Mouse (Mus musculus): ENCODE measurements around the gene Mrrf.

Mrrf gene

DNA sequence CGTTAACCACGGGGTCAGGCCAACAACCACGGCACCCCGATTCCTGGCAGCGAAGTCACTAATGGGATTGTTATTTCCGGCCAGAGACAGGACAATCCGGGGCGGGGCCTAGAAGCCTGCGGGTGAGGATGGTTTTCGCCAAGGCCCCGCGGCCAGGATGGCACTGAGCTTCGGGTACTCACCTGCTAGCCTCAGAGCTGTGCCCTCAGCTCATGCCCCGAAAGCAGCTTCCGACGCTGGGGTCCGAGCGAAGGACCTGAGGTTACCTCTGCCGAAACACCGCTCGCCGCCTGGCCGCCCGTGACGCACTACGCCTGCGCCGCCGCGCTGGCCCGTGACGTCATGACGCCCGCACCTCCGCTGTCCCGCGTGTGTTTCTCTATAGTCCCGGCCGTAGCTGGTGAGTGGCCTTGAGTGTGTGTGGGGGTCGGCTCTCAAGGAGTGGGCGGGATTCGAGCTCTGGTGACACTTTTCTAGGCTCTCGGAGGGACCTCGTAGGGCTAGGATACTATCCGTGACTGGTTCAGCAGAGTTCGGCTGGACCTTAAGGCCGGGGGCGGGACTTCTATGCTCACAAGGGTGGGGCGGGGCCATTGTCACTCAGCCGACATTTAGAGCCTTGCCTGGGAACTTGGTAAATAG lies at the start of gene Mrrf, which contains the start of gene Rbm18:
Gene Mrrf, plus strand, starts transcription at position 90 of the 642 bp plus-strand sequence.
Gene Rbm18, minus strand, starts transcription at position 474 of the 642 bp plus-strand sequence.
- DNase-seq (ENCODE audit: low read depth, low spot score): peak; percentile 94

GRCm38 (mm10) chr2:36089190-36089589 lies 47.0 kb upstream of the Mrrf start:
- no peak for DNase-seq (ENCODE audit: low read depth, low spot score)

DNA sequence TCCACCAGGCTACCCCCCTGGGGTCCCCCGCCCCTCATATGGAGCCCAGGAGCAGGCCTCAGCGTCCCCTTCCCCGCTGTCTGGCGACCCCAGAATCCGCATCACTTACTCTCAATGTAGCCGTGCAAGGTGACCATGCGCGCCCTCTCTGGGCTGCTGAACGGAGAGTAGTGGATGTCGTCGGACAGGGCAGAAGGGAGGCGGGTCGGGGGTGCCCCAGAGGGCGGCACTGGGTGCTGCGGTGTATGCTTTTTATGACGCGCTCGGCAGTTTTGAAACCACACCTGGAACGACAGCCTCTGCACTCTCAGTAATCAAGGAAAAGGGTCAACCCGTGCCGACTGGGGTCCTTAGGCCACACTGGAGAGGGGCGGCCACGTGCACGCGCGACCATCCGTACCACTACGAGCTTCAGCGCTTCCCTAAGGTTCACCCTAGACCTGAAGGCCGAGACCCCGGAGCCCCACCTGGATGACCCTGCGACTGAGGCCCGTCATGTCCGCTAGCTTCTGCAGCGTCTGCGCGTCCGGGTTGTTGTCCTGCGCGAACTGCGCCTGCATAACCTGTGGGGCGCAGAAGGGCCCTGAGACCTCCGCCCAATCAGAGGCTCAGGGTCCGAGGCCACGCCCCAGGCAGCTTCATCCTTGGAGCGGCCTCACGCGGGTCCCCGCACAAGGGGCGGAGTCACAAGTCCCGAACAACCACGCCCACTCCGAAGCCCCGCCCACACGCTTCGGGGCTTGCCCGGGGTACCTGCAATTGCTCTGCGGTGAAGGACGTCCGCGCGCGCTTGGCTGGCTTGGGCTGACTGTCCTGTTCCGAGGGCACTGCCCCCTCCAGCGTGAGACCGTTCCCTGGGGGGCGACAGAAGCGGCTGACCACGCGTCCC lies 45.1 kb upstream of the Mrrf start:
- peak; percentile 61 for DNase-seq (ENCODE audit: low read depth, low spot score)

GRCm38 (mm10) chr2:36092748-36093147 lies 43.4 kb upstream of the Mrrf start:
- no peak for DNase-seq (ENCODE audit: low read depth, low spot score)

DNA sequence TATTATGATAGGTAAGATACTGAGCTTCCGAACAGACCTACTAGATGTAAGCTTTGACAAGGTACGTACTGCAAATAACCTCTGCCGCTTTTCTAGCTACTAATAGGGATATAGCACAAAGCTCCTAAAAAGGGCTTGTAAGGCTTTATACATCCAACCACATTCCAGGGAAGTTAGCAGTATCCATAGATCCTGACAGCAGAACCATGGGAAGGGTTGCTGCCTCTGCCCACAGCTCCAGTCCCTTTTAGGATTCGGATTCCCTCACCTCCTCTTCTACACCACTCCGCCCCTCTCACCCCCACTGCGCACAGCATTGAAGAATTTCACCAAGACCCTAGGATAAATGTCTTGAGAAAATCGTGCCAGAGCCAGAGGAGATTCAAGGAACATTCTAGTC lies 42.9 kb upstream of the Mrrf start:
- no peak for DNase-seq (ENCODE audit: low read depth, low spot score)

DNA sequence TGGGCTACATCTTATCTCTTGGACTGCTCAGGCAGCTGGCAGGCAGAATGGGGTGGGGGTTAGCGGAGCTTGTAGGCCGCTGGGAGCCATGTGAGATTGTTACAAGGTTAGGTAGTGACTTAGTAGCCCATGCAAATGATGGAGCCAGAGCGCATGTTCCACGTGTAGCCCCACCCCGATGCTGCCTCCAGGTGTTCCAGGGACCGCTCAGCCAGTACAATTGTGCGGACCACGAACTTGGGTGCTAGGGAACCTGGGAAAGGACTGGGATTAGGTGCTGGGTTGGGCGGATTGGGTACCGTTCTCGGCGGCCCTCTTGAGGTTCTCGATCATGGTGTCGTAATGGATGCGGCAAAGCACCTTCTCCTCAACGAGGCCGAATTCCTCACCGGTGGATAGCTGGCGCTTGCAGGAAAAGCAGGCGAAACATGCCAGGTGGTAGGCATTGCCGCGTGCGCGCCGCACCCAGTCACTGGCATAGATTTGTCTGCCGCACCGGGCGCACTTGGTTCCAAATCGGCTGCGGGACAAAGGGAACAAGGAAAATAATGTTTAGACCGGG lies 42.2 kb upstream of the Mrrf start:
- no peak for DNase-seq (ENCODE audit: low read depth, low spot score)

- DNase-seq (ENCODE audit: low read depth, low spot score): no peak
These were observed 38.9 kb upstream of the Mrrf start for GRCm38 (mm10) chr2:36097129-36097815.

DNA sequence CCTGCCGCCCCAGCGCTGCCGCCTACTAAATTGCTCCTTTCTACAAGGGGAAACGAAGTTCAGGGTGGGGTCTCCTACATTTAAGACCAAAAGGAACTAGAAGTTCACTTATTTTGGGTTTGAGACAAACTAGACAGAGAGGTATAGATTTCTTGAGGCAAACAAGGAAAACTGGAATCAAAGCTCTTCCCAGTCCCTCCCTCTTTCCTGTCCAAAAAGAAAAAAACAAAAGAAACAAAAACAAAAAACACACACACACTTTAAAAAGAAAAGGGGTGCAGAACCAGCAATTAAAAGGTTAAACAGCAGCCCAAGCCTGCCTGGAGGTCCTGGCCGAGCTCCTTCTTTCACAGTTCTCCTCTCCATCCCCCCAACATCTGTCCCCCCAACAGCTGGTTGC lies 38.2 kb upstream of the Mrrf start:
- DNase-seq (ENCODE audit: low read depth, low spot score): no peak

- no peak for DNase-seq (ENCODE audit: low read depth, low spot score)
These were observed 36.5 kb upstream of the Mrrf start for GRCm38 (mm10) chr2:36099739-36100138.

DNA sequence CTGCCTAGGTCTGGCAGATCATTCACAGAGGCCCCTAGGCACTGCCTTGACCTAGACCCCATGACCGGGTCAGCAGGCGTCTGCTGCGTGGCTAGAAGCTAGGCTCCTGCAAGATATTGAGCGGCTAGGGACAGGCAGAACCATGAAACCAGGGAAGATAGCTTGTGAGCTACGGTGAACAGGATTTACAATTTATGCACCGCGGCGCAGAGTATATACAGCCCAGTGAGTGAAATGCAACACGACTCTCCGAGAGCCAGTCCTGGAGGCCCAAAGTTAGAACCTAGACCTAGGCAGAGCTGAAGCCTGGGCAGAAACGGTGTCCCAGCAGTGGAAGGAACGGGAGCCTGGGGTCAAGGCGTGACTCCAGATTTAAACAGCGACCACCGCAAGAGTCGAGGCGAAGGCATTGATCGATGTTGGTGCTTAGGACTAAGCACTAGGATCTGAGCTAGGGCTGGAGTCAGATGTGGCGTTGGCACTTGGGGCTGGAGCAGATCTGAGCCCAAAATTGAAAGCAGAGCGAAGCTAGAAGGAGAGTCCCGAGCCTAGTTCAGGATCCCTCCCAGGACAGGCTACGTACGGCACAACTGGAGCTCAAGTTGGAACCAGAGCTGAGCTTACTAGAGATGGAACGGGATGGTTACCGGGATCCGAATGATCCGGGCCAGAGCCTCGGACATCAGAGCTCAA lies 34.2 kb upstream of the Mrrf start:
- peak; percentile 9 for DNase-seq (ENCODE audit: low read depth, low spot score)

GRCm38 (mm10) chr2:36102559-36102946 lies 33.6 kb upstream of the Mrrf start:
- peak; percentile 34 for DNase-seq (ENCODE audit: low read depth, low spot score)

GRCm38 (mm10) chr2:36103069-36103554 lies 33.1 kb upstream of the Mrrf start:
- no peak for DNase-seq (ENCODE audit: low read depth, low spot score)

- peak; percentile 16 for DNase-seq (ENCODE audit: low read depth, low spot score)
These were observed 32.4 kb upstream of the Mrrf start for GRCm38 (mm10) chr2:36103555-36104367.

- DNase-seq (ENCODE audit: low read depth, low spot score): no peak
These were observed 31.7 kb upstream of the Mrrf start for GRCm38 (mm10) chr2:36104436-36104955.

DNA sequence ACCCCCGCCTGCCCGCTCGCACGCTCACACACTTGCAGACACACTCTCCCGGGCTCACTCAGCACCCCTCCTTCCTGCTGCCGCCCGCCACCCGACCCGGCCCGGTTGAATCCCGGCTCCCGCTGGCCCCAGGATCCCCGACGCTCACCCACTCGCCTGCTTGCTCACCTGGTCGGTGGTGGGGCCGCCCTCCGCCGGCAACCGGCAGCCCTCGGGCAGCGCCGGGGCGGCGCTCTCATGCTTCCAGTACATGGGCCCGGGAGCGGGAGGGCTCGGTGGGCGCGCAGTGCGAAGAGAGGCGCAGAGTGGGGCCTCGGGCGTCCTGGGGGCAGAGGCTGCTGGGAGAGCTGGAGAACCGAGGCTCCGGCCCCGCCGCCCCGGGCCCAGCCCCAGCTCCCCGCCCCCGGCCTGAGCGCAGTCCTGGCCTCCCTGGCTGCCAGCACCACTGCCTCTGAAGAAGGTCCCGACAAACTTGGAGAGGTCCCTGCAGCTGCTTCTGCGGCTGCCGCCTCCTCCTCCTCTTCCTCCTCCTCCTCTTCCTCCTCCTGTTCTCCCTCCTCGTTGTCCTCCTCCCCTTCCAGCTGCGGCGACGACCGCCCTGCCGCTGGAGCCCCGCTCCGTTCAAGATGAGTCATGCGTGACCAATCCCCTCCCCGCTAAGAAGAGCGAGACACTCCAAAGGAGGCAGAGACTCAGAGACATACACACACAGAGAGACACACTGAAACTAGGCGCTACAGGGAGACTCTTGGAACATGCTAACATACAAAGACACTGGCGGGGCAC lies 31.0 kb upstream of the Mrrf start, which contains the start of gene Lhx6:
Gene Lhx6, minus strand, starts transcription at position 453 of the 786 bp plus-strand sequence.
- peak; percentile 7 for DNase-seq (ENCODE audit: low read depth, low spot score)

GRCm38 (mm10) chr2:36108615-36109014 lies 27.6 kb upstream of the Mrrf start:
- DNase-seq (ENCODE audit: low read depth, low spot score): no peak

DNA sequence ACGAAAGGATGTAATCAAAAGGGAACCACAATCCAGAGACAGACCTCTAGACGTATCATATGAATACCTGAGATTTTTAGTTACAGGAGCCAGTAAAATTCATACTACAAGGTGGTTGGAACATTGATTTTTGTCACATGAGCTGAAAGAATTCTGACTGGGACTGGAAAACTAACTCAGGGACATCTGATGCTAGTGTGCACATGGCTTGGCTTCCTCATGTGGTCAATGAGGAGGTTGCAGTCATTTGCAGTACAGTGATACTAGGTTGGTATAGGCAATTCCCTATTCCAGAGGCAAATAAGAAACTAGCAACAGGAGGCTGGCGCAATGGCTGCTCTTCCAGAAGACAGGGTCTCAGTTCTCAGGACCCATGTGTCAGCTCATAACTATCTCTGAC lies 23.6 kb upstream of the Mrrf start:
- DNase-seq (ENCODE audit: low read depth, low spot score): no peak

DNA sequence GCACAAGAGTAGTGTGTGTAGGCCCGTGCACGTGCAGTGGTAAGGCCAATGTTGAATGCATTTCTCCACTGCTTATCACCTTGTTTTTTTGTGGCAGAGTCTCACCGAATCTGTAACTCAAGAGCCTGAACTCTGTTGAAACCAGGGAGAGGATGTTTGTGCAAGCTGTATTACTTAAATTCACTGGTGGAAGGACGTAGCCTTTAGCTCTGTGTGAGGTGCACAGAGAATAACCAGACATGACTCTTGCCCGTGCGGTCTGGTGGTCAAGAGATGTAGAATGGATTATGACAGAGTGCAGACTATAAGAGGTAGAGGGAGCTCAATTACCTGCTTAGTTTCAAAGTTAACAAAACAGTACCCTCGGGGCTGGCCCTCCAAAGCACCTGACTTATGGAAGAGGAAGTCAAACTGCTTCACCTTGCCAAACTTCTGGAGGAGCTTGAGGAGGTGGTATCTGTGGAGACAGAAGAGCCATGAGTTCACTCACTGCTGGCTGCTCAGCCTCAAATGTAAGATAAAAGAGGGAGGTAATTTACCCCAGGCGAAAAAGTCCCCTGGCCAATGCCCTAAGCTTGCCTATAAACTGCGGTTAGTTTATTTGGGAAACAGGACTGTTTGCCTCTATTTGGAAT lies 9.3 kb upstream of the Mrrf start:
- no peak for DNase-seq (ENCODE audit: low read depth, low spot score)

DNA sequence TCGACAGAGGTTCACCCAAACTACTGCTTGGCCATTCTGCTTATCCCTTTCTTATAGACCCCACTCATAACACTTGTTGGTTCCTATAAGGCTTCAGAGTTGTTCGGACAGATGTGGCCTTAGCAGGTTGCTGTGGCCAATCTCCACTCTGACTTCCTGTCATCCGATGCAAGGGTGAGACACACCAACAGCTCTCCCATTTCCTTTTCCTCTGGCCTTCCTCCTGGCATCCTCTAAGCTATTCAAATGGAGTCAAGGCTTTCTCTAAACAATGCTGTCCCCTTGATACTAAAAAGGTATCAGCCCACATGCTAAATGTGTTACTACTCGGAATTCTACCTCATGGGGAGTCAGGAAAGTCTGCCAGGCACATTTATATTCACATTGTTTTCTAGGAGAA lies 8.2 kb upstream of the Mrrf start:
- no peak for DNase-seq (ENCODE audit: low read depth, low spot score)

All from CD4-positive, CD25-positive, alpha-beta regulatory T cell, adult 2 months (primary cell).